Mouse (Mus musculus) C2C12 (cell line): Measurements from ENCODE around the gene Iffo2. TPM values are rescaled to one million over a fixed set of nuclear protein-coding genes. Genes with fewer than 3 reads are reported as not detected.

Experiments used
- H3K27me3 ChIP-seq: one replicate; pipeline ENCODE4 v1.6.1; 2011; ENCODE audit not compliant: control insufficient read depth, insufficient read depth, insufficient read length
- H3K36me3 ChIP-seq: one replicate; pipeline ENCODE4 v1.6.1; 2011; ENCODE audit not compliant: control insufficient read depth, insufficient read depth
- H3K4me3 ChIP-seq: one replicate; pipeline ENCODE4 v1.5.1; 2011; ENCODE audit warnings: mild to moderate bottlenecking, control low read depth; ENCODE audit not compliant: poor library complexity, insufficient read depth, severe bottlenecking
- H3K79me2 ChIP-seq: one replicate; pipeline ENCODE4 v1.6.1; 2011; ENCODE audit not compliant: control insufficient read depth, insufficient read depth
- H3K79me3 ChIP-seq: one replicate; pipeline ENCODE4 v1.6.1; 2011; ENCODE audit warnings: low read depth, control low read depth
- H3ac ChIP-seq: one replicate; pipeline ENCODE3; 2011; ENCODE audit warnings: low read depth; ENCODE audit not compliant: control insufficient read depth, insufficient read length
- CEBPB ChIP-seq: IDR thresholded peaks from one replicate; pipeline ENCODE4 v1.6.1; 2011; ENCODE audit warnings: low read depth, mild to moderate bottlenecking, control low read depth, moderate library complexity
- CTCF ChIP-seq: IDR thresholded peaks from one replicate; pipeline ENCODE4 v1.5.1; 2011; ENCODE audit not compliant: control insufficient read depth, insufficient read depth, insufficient read length
- FOSL1 ChIP-seq: IDR thresholded peaks from one replicate; pipeline ENCODE4 v1.8.0; 2011; ENCODE audit warnings: mild to moderate bottlenecking, low read length; ENCODE audit not compliant: poor library complexity, insufficient read depth, severe bottlenecking
- MAX ChIP-seq: IDR thresholded peaks from one replicate; pipeline ENCODE4 v1.6.1; 2011; ENCODE audit warnings: mild to moderate bottlenecking, control low read depth
- MYOD1 ChIP-seq: IDR thresholded peaks from one replicate; pipeline ENCODE4 v1.6.1; 2011; ENCODE audit warnings: low read depth; ENCODE audit not compliant: control insufficient read depth, insufficient read length
- MYOG ChIP-seq: IDR thresholded peaks from one replicate; pipeline ENCODE4 v1.6.1; 2011; ENCODE audit not compliant: control insufficient read depth, insufficient read length; ENCODE audit errors: extremely low read depth
- USF1 ChIP-seq: IDR thresholded peaks from one replicate; pipeline ENCODE4 v1.6.1; 2011; ENCODE audit warnings: low read depth, mild to moderate bottlenecking, control low read depth, moderate library complexity
- polyA plus RNA-seq: library from polyadenylated mRNA; unstranded; fragments of >200 nt; fragmentation: generic; extraction: Trizol; gene quantifications from one replicate; pipeline ENCODE4 v1.2.1, GENCODE M21; 2012; ENCODE audit warnings: missing spikeins

The Iffo2 gene
- polyA plus RNA-seq, 1 experiment = 20.0 TPM

DNA sequence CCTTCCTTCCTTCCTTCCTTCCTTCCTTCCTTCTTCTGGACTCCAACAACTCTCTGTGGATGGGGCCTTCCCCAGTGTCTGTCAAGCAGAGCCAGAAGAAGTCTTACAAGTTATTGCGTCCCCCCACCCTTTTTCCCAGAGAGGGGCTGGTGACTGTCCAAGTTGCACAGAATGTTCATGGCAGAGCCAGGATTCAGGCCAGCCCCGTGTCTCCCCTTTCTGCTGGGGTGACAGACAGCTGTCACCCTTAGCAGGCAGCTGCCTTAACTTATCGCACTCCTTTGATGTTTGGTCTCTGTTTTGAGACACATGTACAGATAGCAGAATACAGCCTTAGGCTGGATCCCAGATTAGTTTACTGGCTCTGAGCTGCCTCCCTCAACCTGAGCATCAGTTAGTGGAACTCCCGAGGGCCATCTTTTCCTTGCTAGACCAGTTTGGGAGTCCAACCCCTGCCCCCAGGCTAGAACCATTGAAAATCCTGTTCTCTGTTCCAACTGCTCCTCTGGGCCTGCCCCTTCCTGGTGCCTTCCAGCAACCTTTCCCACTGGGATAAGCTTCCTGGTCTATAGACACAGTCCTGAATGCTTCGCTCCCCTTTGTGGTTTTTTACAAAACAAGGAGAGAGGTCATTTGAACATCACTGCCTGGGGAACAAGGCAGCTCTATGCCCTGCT, 59.1 kb downstream of the Iffo2 start:
- Histone ChIP-seq H3K4me3 (no peak overlapping the region), H3K36me3 (no peaks in the 10 kb centered on the region), H3K79me2 (peaks cover 97% of the 10 kb centered on the region), H3K79me3 (peaks cover 80% of the 10 kb centered on the region), H3K27me3 (no peaks in the 10 kb centered on the region), H3ac (no peak overlapping the region)
- TF ChIP-seq CTCF (no peak), MYOD1 (no peak), CEBPB (no peak), MAX (no peak)

DNA sequence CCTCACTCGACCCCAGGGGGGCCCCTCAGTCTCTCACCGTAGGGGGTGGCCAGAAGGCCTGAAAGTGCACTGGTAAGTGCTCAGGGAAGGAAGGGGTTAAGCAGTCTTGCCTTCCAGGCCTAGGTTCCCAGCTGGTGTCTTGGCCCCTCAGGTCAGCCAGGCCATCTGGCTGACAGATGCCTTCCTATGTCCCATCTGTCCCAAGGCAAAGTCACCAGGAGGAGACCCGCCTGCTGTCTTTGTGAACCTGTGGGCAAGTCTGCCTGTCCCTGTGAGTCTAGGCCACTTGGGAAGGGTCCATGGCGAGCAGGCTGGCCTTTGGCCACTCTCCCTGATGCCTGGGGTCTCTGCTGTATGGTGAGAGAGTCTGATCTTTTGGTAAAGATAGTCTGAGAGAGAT, 60.1 kb downstream of the Iffo2 start:
- Histone ChIP-seq H3K27me3 (no peaks in the 10 kb centered on the region), H3ac (no peak overlapping the region), H3K36me3 (no peaks in the 10 kb centered on the region), H3K4me3 (no peak overlapping the region), H3K79me3 (peaks cover 82% of the 10 kb centered on the region), H3K79me2 (peaks cover 97% of the 10 kb centered on the region)
- TF ChIP-seq MYOG = no peak
- no peak for TF ChIP-seq CTCF
- no peak for TF ChIP-seq USF1
- TF ChIP-seq FOSL1 = no peak
- no peak for TF ChIP-seq MAX
- no peak for TF ChIP-seq CEBPB
- TF ChIP-seq MYOD1 = no peak

DNA sequence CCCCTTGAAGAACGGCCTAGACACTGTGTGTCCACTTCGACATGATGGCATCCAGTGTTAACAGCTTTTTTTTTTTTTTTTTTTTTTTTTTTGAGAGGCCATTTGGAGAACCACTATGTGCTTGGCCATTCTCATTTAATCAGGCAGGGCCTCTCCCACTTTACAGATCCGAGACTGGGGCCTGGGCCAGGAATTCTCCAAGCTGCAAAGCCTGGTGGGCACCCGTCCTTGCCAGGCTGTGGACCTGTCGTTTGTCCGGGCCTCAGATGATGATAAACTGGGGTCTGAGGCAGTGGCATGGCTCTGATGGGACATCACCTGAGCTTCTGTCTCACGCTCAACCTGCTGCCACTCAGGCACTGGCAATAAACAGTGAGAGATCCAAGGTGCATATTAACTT, 62.5 kb downstream of the Iffo2 start:
- H3K4me3 ChIP-seq = no peak overlapping the region
- no peaks in the 10 kb centered on the region for H3K36me3 ChIP-seq
- H3ac ChIP-seq = no peak overlapping the region
- TF ChIP-seq FOSL1 (no peak), CEBPB (no peak), USF1 (no peak), MAX (no peak), MYOG (no peak), CTCF (no peak), MYOD1 (no peak)
- peaks cover 79% of the 10 kb centered on the region for H3K79me3 ChIP-seq
- no peaks in the 10 kb centered on the region for H3K27me3 ChIP-seq
- H3K79me2 ChIP-seq = peaks cover 99% of the 10 kb centered on the region

DNA sequence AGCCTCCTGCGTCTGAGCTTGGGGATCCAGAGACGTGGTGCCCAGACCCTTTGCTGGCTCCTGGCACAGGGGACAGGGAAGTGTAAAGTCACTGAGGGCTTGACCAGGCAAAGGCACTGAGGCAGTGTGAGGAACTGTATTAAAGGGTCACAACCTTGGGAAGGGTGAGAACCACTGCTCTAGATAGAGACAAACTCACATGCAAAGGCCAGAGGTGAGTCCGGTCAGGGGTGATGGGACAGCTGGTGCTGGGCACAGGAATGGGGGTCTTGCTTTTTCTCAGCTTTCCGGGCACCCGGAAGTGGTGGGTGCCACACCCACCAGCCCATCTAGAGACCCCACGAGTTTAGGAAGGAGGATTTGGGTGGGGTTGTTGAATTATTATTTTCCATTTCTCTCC, 63.0 kb downstream of the Iffo2 start:
- no peak for TF ChIP-seq CEBPB
- no peaks in the 10 kb centered on the region for H3K27me3 ChIP-seq
- peaks cover 96% of the 10 kb centered on the region for H3K79me2 ChIP-seq
- H3K79me3 ChIP-seq = peaks cover 76% of the 10 kb centered on the region
- no peaks in the 10 kb centered on the region for H3K36me3 ChIP-seq
- H3K4me3 ChIP-seq = no peak overlapping the region
- no peak overlapping the region for H3ac ChIP-seq

DNA sequence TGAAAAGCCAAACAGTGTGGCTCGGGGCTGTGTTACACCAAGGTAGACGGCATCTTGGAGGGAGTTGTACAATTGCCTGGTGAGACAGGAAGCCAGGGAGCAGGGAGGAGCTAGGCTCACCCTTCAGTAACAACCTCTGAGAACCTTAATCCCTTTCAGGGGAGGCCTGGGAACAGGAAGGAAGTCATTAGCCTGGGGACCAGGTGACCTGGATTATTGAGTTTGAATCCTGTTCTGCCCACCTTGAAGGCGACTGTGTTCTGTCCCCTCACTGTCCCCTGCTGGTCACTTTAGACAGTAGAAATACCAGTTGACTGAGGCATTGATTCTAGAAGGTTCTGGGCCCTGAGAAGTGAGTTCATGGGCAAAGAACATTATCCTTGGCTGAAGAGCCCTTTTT, 63.7 kb downstream of the Iffo2 start:
- TF ChIP-seq CTCF = no peak
- TF ChIP-seq FOSL1 = no peak
- no peak for TF ChIP-seq USF1
- TF ChIP-seq MAX = no peak
- no peak for TF ChIP-seq MYOD1
- TF ChIP-seq MYOG = no peak
- TF ChIP-seq CEBPB = no peak
- peaks cover 75% of the 10 kb centered on the region for H3K79me3 ChIP-seq
- H3K79me2 ChIP-seq = peaks cover 90% of the 10 kb centered on the region
- no peak overlapping the region for H3K4me3 ChIP-seq
- no peaks in the 10 kb centered on the region for H3K36me3 ChIP-seq
- no peak overlapping the region for H3ac ChIP-seq
- no peaks in the 10 kb centered on the region for H3K27me3 ChIP-seq

DNA sequence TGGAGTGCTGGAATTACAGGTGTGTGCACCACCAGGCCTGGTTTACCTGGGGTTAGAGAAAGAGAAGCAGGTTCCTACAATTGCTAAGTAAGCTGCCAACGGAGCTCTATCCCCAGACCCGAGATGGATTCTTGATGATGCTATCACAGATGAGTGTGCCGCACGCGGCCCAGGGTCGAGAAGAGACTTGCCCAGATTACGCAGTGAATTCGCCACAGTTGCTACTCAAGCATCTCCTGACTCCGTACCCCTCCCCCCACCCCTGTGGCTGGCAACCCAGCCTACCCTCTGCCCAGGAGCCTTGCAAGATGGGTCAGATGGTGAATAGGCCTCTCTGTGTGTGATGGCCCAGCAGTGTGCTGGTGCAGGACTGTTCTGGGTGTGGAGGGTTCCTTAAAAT, 66.4 kb downstream of the Iffo2 start:
- Histone ChIP-seq H3K79me2 (peaks cover 83% of the 10 kb centered on the region), H3K27me3 (no peaks in the 10 kb centered on the region), H3K79me3 (peaks cover 63% of the 10 kb centered on the region), H3K36me3 (no peaks in the 10 kb centered on the region), H3ac (no peak overlapping the region), H3K4me3 (no peak overlapping the region)
- TF ChIP-seq MYOG = no peak
- no peak for TF ChIP-seq CEBPB
- TF ChIP-seq MYOD1 = no peak
- no peak for TF ChIP-seq FOSL1
- TF ChIP-seq USF1 = no peak
- no peak for TF ChIP-seq MAX
- no peak for TF ChIP-seq CTCF
